In the genomic region with DNA sequence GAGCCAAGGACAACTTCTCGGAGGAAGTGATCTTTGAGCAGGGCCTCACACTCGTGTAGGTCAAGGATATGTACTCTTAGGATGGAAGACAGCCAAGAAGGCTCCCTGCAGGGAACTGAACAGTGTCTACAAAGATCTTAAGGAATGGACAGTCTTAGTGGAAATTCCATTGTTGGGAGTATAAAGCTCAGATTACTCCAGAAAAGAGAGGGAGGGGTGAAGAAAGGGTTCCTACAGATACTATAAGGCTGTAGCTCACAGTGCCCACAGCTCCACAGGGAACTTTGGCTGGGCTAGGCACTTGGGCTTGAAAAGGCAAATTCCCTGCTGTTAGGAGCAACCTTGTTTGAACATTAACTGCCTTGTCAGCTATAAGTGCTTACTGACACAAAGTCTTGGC, we compare ENCODE assay signal across 19 mouse cellular contexts.
A peak's percentile ranks its signal among the peaks of the same experiment; 100 is the strongest.
DNase-seq lines count a peak whose midpoint lies in the region; TF ChIP-seq lines count a peak whose summit lies in the region.
"Had no signal": no experiment of that assay in that cellular context is flagged by ENCODE, and none has a peak within 500 bp of the region (broad histone marks: within the 10 kb centered on the region; RNA-seq: fewer than 3 reads in every experiment).

No protein-coding gene starts in this region.

- WGBS in kidney, adult 2 months, result 59% methylated on average over 2 of the region's 2 CpGs

- no peak for TF ChIP-seq CTCF in kidney, adult 2 months (conservative IDR thresholded peaks at IDR 0.05; ENCODE audit: insufficient read depth, insufficient read length, low read depth, low read length)
- no peak for TF ChIP-seq CTCF in E14TG2a.4 (conservative IDR thresholded peaks at IDR 0.05; ENCODE audit: low read length)

- no peaks in the 10 kb centered on the region for H3K27me3 ChIP-seq in kidney, adult 2 months (replicated peaks; ENCODE audit: control insufficient read depth, insufficient read depth, low read length)
- no peaks in the 10 kb centered on the region for H3K27me3 ChIP-seq in E14TG2a.4 (ENCODE audit: insufficient read depth, low read length)
- H3K27me3 ChIP-seq: embryonic facial prominence, embryonic 12.5 days; embryonic facial prominence, embryonic 15.5 days; hindbrain, embryonic 12.5 days; hindbrain, embryonic 15.5 days had no signal

- H3K4me3 ChIP-seq in kidney, adult 2 months (ENCODE audit: insufficient read depth, low read depth, low read length), result no peak overlapping the region
- H3K4me3 ChIP-seq in E14TG2a.4 (replicated peaks; ENCODE audit: low read length), result peak overlapping the region; percentile 35; the same call in 1 of the 2 replicates
- H3K4me3 ChIP-seq: embryonic facial prominence, embryonic 12.5 days; embryonic facial prominence, embryonic 15.5 days; gastrocnemius, adult 2 months; hindbrain, embryonic 12.5 days; hindbrain, embryonic 15.5 days had no signal

- peaks cover 98% of the 10 kb centered on the region for H3K9me3 ChIP-seq in E14TG2a.4 (ENCODE audit: low read length)
- H3K9me3 ChIP-seq: hindbrain, embryonic 15.5 days had no signal

- TF ChIP-seq POLR2A in kidney, adult 2 months (IDR thresholded peaks at IDR 0.05; ENCODE audit: low read depth, low read length), result no peak

- H3K36me3 ChIP-seq in kidney, adult 2 months (ENCODE audit: control insufficient read depth, insufficient read depth, low read length), result no peaks in the 10 kb centered on the region
- H3K36me3 ChIP-seq in E14TG2a.4 (ENCODE audit: insufficient read depth, low read length), result peaks cover 4% of the 10 kb centered on the region; the same call in 1 of the 2 replicates
- H3K36me3 ChIP-seq: embryonic facial prominence, embryonic 12.5 days; embryonic facial prominence, embryonic 15.5 days; hindbrain, embryonic 12.5 days; hindbrain, embryonic 15.5 days had no signal

- DNase-seq in kidney, adult 2 months, result peak; percentile 66
- DNase-seq in kidney, postnatal 10 days, result no peak
- DNase-seq in kidney, postnatal 36 days, result peak; percentile 18 to 24
- no peak for DNase-seq in kidney, postnatal 4 days
- DNase-seq in R1 (ENCODE audit: low read depth, low spot score), result peak; percentile 42
- DNase-seq: adrenal gland, postnatal 14 days; cerebellum, adult 11 months; cerebellum, adult 2 months; cerebellum, adult 9-11 months; cerebellum, postnatal 25 days; forebrain, postnatal 0 days; gastrocnemius, adult 2 months; gastrocnemius, postnatal 14 days; heart, adult 11 months had no signal

- H3K27ac ChIP-seq in kidney, adult 2 months (ENCODE audit: insufficient read depth, low read depth, low read length), result no peak overlapping the region
- H3K27ac ChIP-seq: embryonic facial prominence, embryonic 12.5 days; embryonic facial prominence, embryonic 15.5 days; gastrocnemius, adult 2 months; hindbrain, embryonic 12.5 days; hindbrain, embryonic 15.5 days had no signal

- no peaks in the 10 kb centered on the region for H3K4me1 ChIP-seq in kidney, adult 2 months (ENCODE audit: control insufficient read depth, insufficient read depth, low read length)
- H3K4me1 ChIP-seq in E14TG2a.4 (replicated peaks; ENCODE audit: low read depth, low read length), result no peaks in the 10 kb centered on the region
- H3K4me1 ChIP-seq: embryonic facial prominence, embryonic 12.5 days; hindbrain, embryonic 12.5 days; hindbrain, embryonic 15.5 days had no signal

Comparison
In these comparisons a context has a peak if more than half of its experiments do, and no peak if none do; other contexts are left out.
1. DNase-seq: peak in kidney, adult 2 months (single experiment), kidney, postnatal 36 days (2 of 2) and R1 (single experiment); none in kidney, postnatal 10 days (single experiment) and kidney, postnatal 4 days (0 of 2).